Mouse (Mus musculus) C3H10T1/2 (cell line): ENCODE results near the gene Gm12216. TPM values are rescaled to one million over a fixed set of nuclear protein-coding genes. Genes with fewer than 3 reads are reported as not detected.

Source experiments
- polyA plus RNA-seq, 2 experiments: library from polyadenylated mRNA; unstranded; fragments of >200 nt; fragmentation: generic; extraction: Trizol; gene quantifications; one replicate each; pipeline ENCODE4 v1.2.1; 2012; ENCODE audit warnings: missing spikeins in 2 of 2

The Gm12216 gene
- 1 to 10 TPM in 1 of 2 experiments, under 1 TPM in 1; 0.56 to 7.2 TPM for polyA plus RNA-seq

DNA sequence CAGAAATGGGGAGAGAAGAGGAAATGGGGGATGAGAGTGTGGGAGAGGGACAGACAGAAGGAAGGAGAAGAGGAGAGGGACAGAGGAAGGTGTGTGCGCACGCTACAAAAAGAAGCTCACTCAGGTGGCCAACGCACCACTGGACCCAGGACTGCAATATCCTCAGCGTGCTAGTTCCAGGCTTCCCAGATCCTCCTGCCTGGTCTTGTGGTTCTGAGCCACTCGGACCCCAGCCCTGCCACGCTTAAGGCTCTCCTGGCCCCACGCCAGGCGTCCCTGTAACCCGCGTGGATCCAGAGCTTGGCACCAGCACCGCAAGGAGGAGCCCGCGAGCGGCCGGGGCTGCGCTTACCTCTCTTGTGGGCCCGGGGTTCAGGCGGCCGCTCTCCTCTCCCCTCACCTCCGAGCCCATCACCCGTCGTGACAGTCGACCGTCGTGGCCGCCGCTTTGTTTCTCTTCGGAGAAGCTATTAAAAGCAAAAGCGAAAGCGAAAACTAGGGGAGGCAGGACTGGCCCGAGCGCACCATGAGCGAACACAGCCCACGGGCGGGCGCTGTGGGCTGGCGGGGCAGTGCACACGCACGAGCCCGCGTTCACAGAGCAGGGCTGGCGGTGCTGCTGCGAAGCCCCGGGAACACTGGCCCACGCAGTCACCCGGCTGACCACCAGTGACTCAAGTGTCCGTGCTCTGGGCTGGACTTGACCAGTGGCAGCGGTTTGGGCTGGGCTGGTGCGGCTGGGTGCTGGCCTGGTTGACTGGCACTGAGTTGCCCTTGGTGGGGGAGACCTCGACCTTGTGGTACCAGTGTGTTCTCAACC is at the start of gene Gm12216:
Gm12216 (minus strand) TSS at position 496 of the 820 bp plus-strand sequence.

DNA sequence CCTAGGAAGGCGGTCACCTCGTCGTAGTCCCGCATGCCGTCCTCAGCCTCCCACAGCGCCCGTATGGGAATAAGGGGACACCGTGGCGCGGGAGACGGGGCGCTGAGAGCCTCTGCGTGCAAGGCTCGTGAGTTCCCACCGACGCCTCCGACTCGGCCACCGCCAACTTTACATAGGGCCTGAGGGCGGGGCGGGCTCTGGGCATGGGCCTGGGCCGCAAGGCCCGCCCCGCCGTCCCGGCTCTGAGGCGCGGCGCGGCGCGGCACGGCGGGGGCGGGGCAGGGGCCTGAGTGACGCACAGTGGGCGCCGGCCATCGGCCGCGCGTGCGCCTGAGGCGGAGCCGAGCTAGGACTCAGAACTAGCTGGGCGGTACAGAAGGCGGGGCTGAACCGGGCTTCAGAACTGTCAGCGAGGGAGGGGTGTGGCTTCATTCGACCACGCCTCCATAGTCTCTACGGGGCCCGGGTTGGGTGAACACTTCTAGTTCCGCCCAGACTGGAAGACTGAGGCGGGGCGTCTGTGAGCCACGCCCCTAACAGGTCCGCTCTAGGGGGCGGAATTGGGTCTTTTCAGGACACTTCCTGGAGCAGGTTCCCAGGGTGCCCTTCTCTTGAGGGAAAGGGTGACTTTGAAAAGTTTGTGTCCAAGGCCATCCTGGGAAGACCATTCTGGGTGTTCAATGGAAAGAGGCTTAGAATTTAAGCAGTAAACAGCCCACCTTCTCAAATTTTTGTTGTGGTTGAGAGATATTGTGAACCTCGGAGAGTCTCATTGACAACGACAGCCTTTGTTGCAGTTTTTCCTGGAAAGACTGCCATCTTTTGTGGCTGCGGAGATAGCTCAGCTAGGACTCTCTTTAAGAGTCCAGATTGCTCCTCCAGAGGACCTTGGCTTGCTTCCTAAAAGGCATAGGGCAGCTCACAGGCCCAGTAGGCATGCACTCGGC is 32.7 kb upstream of the Gm12216 start, which contains the start of gene Slc22a5:
Slc22a5 (minus strand) TSS at position 156 of the 947 bp plus-strand sequence.

DNA sequence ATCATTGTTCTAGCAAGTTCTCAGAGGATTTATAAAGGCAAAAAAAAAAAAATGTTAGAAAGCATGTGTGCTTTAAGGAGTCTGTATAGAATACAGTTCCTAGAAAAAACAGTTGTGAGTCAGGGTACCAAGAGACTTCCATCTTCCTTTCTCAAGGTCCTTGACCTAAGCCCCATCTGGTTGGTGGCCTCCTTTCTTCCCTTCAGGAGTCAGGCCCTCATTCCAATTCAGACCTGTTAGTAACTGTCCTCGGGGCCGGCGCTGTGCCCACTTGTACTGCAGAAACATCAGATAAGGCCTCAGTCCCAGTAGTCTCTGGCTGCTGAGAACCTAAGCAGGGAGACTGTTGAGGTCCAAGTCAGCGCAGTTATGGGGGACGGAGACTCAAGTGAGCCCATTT is 86.0 kb downstream of the Gm12216 start, which contains the start of gene Gm17334:
Gm17334 (minus strand) TSS at position 101 of the 400 bp plus-strand sequence.

DNA sequence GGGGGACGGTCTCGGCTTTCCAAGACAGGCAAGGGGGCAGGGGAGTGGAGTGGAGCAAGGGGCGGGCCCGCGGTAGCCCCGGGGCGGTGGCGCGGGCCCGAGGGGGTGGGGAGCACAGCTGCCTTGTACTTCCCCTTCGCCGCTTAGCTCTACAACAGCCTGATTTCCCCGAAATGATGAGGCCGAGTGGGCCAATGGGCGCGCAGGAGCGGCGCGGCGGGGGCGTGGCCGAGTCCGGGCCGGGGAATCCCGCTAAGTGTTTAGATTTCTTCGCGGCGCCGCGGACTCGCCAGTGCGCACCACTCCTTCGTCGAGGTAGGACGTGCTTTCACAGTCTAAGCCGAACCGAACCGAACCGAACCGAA is 89.3 kb downstream of the Gm12216 start, which contains the start of gene Irf1:
Irf1 (plus strand) TSS at position 255 of the 365 bp plus-strand sequence.

Other genes starting within 250 kb of the Gm12216 start
- not detected for gene Il4, start 240.6 kb downstream of the Gm12216 start, polyA plus RNA-seq
- not detected for gene Il13, start 224.6 kb downstream of the Gm12216 start, polyA plus RNA-seq
- gene Rad50, start 151.9 kb downstream of the Gm12216 start, polyA plus RNA-seq, result 1 to 10 TPM; 1.3 to 5.8 TPM
- gene Il5, start 138.5 kb downstream of the Gm12216 start, polyA plus RNA-seq, result under 1 TPM in 1 of 2 experiments, not detected in 1; 0.04 TPM
- gene Irf1, start 89.2 kb downstream of the Gm12216 start, polyA plus RNA-seq, result 10 to 100 TPM; 14.5 to 68.0 TPM
- gene Gm17334, start 86.1 kb downstream of the Gm12216 start, polyA plus RNA-seq, result 1 to 10 TPM in 1 of 2 experiments, under 1 TPM in 1; 0.25 to 1.4 TPM
- 10 to 100 TPM in 1 of 2 experiments, 1 to 10 TPM in 1; 1.1 to 10.6 TPM for gene Slc22a5, start 32.4 kb upstream of the Gm12216 start, polyA plus RNA-seq
- gene Slc22a21, start 121.1 kb upstream of the Gm12216 start, polyA plus RNA-seq, result 1 to 10 TPM in 1 of 2 experiments, under 1 TPM in 1; 0.43 to 5.4 TPM
- gene Slc22a4, start 168.8 kb upstream of the Gm12216 start, polyA plus RNA-seq, result under 1 TPM; 0.11 to 0.21 TPM
- 1 to 10 TPM in 1 of 2 experiments, under 1 TPM in 1; 0.76 to 4.0 TPM for gene Pdlim4, start 209.8 kb upstream of the Gm12216 start, polyA plus RNA-seq
- gene P4ha2, start 240.8 kb upstream of the Gm12216 start, polyA plus RNA-seq, result 10 to 100 TPM; 30.5 to 70.7 TPM